Mouse (Mus musculus) lung, postnatal 0 days (tissue): Measurements from ENCODE around the gene Nfil3. TPM values are rescaled to one million over a fixed set of nuclear protein-coding genes. Genes with fewer than 3 reads are reported as not detected.

Experiments
- ATAC-seq: fragments of 200-750 bp; cut with Nextera tagmentation; 2 replicates; pipeline ENCODE4 v1.8.0; 2017; ENCODE audit warnings: moderate library complexity
- DNase-seq: peaks from one replicate; pipeline ENCODE4 v3.0.0-alpha.2; 2016; ENCODE audit warnings: low spot score
- H3K27ac ChIP-seq: fragments of 300-500 bp; sonication (generic); 2 replicates; pipeline ENCODE4 v1.5.1; 2014; ENCODE audit warnings: antibody characterized with exemption, mild to moderate bottlenecking, low read length, mixed read lengths
- H3K27me3 ChIP-seq: fragments of 300-500 bp; sonication (generic); replicated peaks from 2 replicates; pipeline ENCODE4 v1.6.1; 2014; ENCODE audit warnings: low read length, mixed read lengths; ENCODE audit not compliant: insufficient read depth
- H3K36me3 ChIP-seq: fragments of 300-500 bp; sonication (generic); 2 replicates; pipeline ENCODE4 v1.6.1; 2014; ENCODE audit warnings: low read length, mixed read lengths; ENCODE audit not compliant: insufficient read depth
- H3K4me1 ChIP-seq: fragments of 300-500 bp; sonication (generic); 2 replicates; pipeline ENCODE4 v1.6.1; 2014; ENCODE audit warnings: antibody characterized with exemption, low read depth, low read length, mixed read lengths; ENCODE audit not compliant: insufficient read depth
- H3K4me2 ChIP-seq: fragments of 300-500 bp; sonication (generic); replicated peaks from 2 replicates; pipeline ENCODE4 v1.6.1; 2014; ENCODE audit warnings: low read depth, mild to moderate bottlenecking, low read length, moderate library complexity, mixed read lengths
- H3K4me3 ChIP-seq: fragments of 300-500 bp; sonication (generic); 2 replicates; pipeline ENCODE4 v1.5.1; 2014; ENCODE audit warnings: low read depth, low read length
- H3K9ac ChIP-seq: fragments of 300-500 bp; sonication (generic); replicated peaks from 2 replicates; pipeline ENCODE4 v1.6.1; 2014; ENCODE audit warnings: low read depth, mild to moderate bottlenecking
- H3K9me3 ChIP-seq: fragments of 300-500 bp; sonication (generic); 2 replicates; pipeline ENCODE4 v1.6.1; 2016; ENCODE audit warnings: low read length, mixed read lengths
- CTCF ChIP-seq: IDR thresholded peaks from 2 replicates; pipeline ENCODE4 v1.5.1; 2016; ENCODE audit warnings: antibody characterized with exemption, mild to moderate bottlenecking
- EP300 ChIP-seq: IDR thresholded peaks from 2 replicates; pipeline ENCODE4 v1.6.1; 2016; ENCODE audit warnings: antibody characterized with exemption, mild to moderate bottlenecking, control low read depth
- WGBS: fragments of 180-500 bp; shearing (Covaris S2); extraction: QIAGEN DNeasy Blood & Tissue Kit; methylation state at CpG from one replicate; pipeline ENCODE4 v1.1.7; 2014; 5-methylcytosine and 5-hydroxymethylcytosine counted together
- polyA plus RNA-seq: library from polyadenylated mRNA; unstranded; fragments of >200 nt; fragmentation: Nextera tagmentation; extraction: Ambion mirVana; gene quantifications from 2 replicates; pipeline ENCODE4 v1.2.1, GENCODE M21; 2015

Gene Nfil3
- polyA plus RNA-seq, 1 experiment from 2014 or later = 18.7 TPM

- TF ChIP-seq EP300 = no peak
- TF ChIP-seq CTCF = no peak
- H3K9me3 ChIP-seq = no peaks in the 10 kb centered on the region
- no peaks in the 10 kb centered on the region for H3K27me3 ChIP-seq
- H3K4me1 ChIP-seq = no peaks in the 10 kb centered on the region
- no peak overlapping the region for H3K4me3 ChIP-seq
- H3K9ac ChIP-seq = no peak overlapping the region
- peaks cover 4% of the 10 kb centered on the region; the same call in 1 of the 2 replicates for H3K36me3 ChIP-seq
- no peak for DNase-seq
- no peak overlapping the region for H3K4me2 ChIP-seq
- ATAC-seq = no peak
- H3K27ac ChIP-seq = no peak overlapping the region
- 65% methylated on average over 7 of the region's 7 CpGs for WGBS
These were observed 59.6 kb downstream of the Nfil3 start for GRCm38 (mm10) chr13:52921065-52921825.

GRCm38 (mm10) chr13:52919790-52920352, 61.0 kb downstream of the Nfil3 start:
- no peaks in the 10 kb centered on the region for H3K9me3 ChIP-seq
- no peak overlapping the region for H3K9ac ChIP-seq
- no peak overlapping the region for H3K27ac ChIP-seq
- H3K27me3 ChIP-seq = no peaks in the 10 kb centered on the region
- TF ChIP-seq EP300 (no peak), CTCF (no peak)
- peaks cover 4% of the 10 kb centered on the region; the same call in 1 of the 2 replicates for H3K36me3 ChIP-seq
- WGBS = 65% methylated on average over 10 of the region's 10 CpGs
- H3K4me1 ChIP-seq = no peaks in the 10 kb centered on the region
- H3K4me3 ChIP-seq = no peak overlapping the region
- no peak for ATAC-seq
- H3K4me2 ChIP-seq = no peak overlapping the region
- no peak for DNase-seq

GRCm38 (mm10) chr13:52918333-52918732, 62.5 kb downstream of the Nfil3 start:
- Histone ChIP-seq H3K4me3 (no peak overlapping the region), H3K27me3 (no peaks in the 10 kb centered on the region), H3K9ac (no peak overlapping the region), H3K36me3 (peaks cover 4% of the 10 kb centered on the region; the same call in 1 of the 2 replicates), H3K9me3 (no peaks in the 10 kb centered on the region), H3K4me2 (no peak overlapping the region), H3K27ac (no peak overlapping the region), H3K4me1 (0 out of 2 replicates have a peak, but pooled peaks cover 3% of the 10 kb centered on the region)
- WGBS = 89% methylated on average over 5 of the region's 5 CpGs
- TF ChIP-seq CTCF = no peak
- no peak for TF ChIP-seq EP300
- ATAC-seq = no peak
- no peak for DNase-seq

Other genes with a start within 250 kb of the Nfil3 start
- gene Auh, start 51.4 kb downstream of the Nfil3 start, polyA plus RNA-seq = 43.3 and 45.1 TPM in 2 replicates